ENCODE assay signal across 11 mouse cellular contexts in the genomic region with DNA sequence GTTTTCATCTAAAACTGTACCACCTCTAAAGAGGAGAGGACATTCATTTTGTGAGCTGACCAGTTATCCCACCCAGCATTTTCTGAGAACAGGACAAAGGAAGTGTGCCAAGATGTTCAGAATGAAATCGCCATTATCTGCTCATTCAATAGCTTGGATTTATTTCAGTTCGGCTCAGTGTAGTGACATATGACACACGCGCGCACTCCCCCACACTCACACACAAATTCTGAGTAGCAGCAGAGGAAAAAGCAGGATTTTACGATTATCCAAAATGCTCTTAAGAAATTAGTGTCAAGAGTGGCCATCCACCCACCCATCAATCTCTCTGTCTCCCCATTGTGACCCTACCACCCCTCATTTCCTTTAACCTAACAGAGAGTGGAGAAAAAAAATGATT. TPM values are rescaled to one million over a fixed set of nuclear protein-coding genes. Genes with fewer than 3 reads are reported as not detected.
A peak's percentile ranks its signal among the peaks of the same experiment; 100 is the strongest.
DNase-seq lines count a peak whose midpoint lies in the region; ATAC-seq lines count a peak whose summit lies in the region.
"Had no signal": no experiment of that assay in that cellular context is flagged by ENCODE, and none has a peak within 500 bp of the region (broad histone marks: within the 10 kb centered on the region; RNA-seq: fewer than 3 reads in every experiment).

No protein-coding gene starts in this region.

- peak overlapping the region; percentile 61; the same call in 1 of the 2 replicates for H3K9ac ChIP-seq in neural tube, embryonic 11.5 days (ENCODE audit: low read length)
- peak overlapping the region; percentile 94 for H3K9ac ChIP-seq in hindbrain, embryonic 16.5 days (ENCODE audit: low read depth, low read length)
- H3K9ac ChIP-seq in neural tube, embryonic 15.5 days (replicated peaks): peak overlapping the region; percentile 82

- no peaks in the 10 kb centered on the region for H3K9me3 ChIP-seq in heart, embryonic 10.5 days
- H3K9me3 ChIP-seq in neural tube, embryonic 11.5 days (ENCODE audit: control insufficient read depth, low read length): no peaks in the 10 kb centered on the region
- H3K9me3 ChIP-seq in hindbrain, embryonic 16.5 days (ENCODE audit: control insufficient read depth, low read length): no peaks in the 10 kb centered on the region
- no peaks in the 10 kb centered on the region for H3K9me3 ChIP-seq in neural tube, embryonic 15.5 days (replicated peaks)

- no peaks in the 10 kb centered on the region for H3K36me3 ChIP-seq in heart, embryonic 10.5 days
- no peaks in the 10 kb centered on the region for H3K36me3 ChIP-seq in neural tube, embryonic 11.5 days (ENCODE audit: control insufficient read depth, insufficient read depth, low read length)
- H3K36me3 ChIP-seq in hindbrain, embryonic 16.5 days (ENCODE audit: control insufficient read depth, insufficient read depth, low read length): no peaks in the 10 kb centered on the region
- no peaks in the 10 kb centered on the region for H3K36me3 ChIP-seq in neural tube, embryonic 15.5 days

- no peak for DNase-seq in heart, embryonic 10.5 days (ENCODE audit: low spot score)
- DNase-seq in heart, postnatal 25 days (ENCODE audit: low spot score): no peak
- peak; percentile 10 for DNase-seq in neural tube, embryonic 11.5 days (ENCODE audit: low spot score)
- no peak for DNase-seq in neural tube, embryonic 10.5 days (ENCODE audit: extremely low spot score, low spot score)
- no peak for DNase-seq in left cerebral cortex, postnatal 10 days (ENCODE audit: extremely low spot score in 1 of 2, low spot score in 2 of 2)
- no peak for DNase-seq in adipocyte (ENCODE audit: low spot score)
- DNase-seq: B cell, adult 2 months had no signal

- H3K27me3 ChIP-seq in heart, embryonic 10.5 days (ENCODE audit: insufficient read depth, poor library complexity, severe bottlenecking): peaks cover 51% of the 10 kb centered on the region
- peaks cover 8% of the 10 kb centered on the region for H3K27me3 ChIP-seq in neural tube, embryonic 11.5 days (ENCODE audit: control insufficient read depth, insufficient read depth, low read length)
- no peaks in the 10 kb centered on the region for H3K27me3 ChIP-seq in hindbrain, embryonic 16.5 days (replicated peaks; ENCODE audit: control insufficient read depth, insufficient read depth, low read length)
- H3K27me3 ChIP-seq in neural tube, embryonic 15.5 days (replicated peaks): no peaks in the 10 kb centered on the region

- H3K4me1 ChIP-seq in heart, embryonic 10.5 days: peaks cover 19% of the 10 kb centered on the region
- no peaks in the 10 kb centered on the region for H3K4me1 ChIP-seq in neural tube, embryonic 11.5 days (ENCODE audit: control insufficient read depth, insufficient read depth, low read length)
- peaks cover 12% of the 10 kb centered on the region for H3K4me1 ChIP-seq in hindbrain, embryonic 16.5 days (ENCODE audit: control insufficient read depth, insufficient read depth, low read depth, low read length)
- peaks cover 21% of the 10 kb centered on the region for H3K4me1 ChIP-seq in neural tube, embryonic 15.5 days

- H3K27ac ChIP-seq in heart, embryonic 10.5 days: no peak overlapping the region
- no peak overlapping the region for H3K27ac ChIP-seq in neural tube, embryonic 11.5 days (ENCODE audit: low read depth, low read length)
- H3K27ac ChIP-seq in hindbrain, embryonic 16.5 days (ENCODE audit: low read depth, low read length): no peak overlapping the region
- peak overlapping the region; percentile 93 for H3K27ac ChIP-seq in neural tube, embryonic 15.5 days (replicated peaks)

- WGBS in heart, embryonic 10.5 days: 70% methylated on average over 6 of the region's 6 CpGs
- 75% methylated on average over 6 of the region's 6 CpGs for WGBS in neural tube, embryonic 11.5 days
- 51% methylated on average over 6 of the region's 6 CpGs for WGBS in hindbrain, embryonic 16.5 days
- WGBS in neural tube, embryonic 15.5 days: 38% methylated on average over 6 of the region's 6 CpGs

- ATAC-seq in neural tube, embryonic 11.5 days (ENCODE audit: insufficient read depth, low FRiP score, low TSS enrichment): no peak
- no peak for ATAC-seq in hindbrain, embryonic 16.5 days
- no peak for ATAC-seq in neural tube, embryonic 15.5 days (ENCODE audit: low FRiP score)

- peak overlapping the region; percentile 85 for H3K4me3 ChIP-seq in heart, embryonic 10.5 days
- H3K4me3 ChIP-seq in neural tube, embryonic 11.5 days (ENCODE audit: low read depth, low read length): peak overlapping the region; percentile 71
- H3K4me3 ChIP-seq in hindbrain, embryonic 16.5 days (ENCODE audit: low read length): peak overlapping the region; percentile 85
- peak overlapping the region; percentile 83 for H3K4me3 ChIP-seq in neural tube, embryonic 15.5 days (replicated peaks)
- H3K4me3 ChIP-seq: megakaryocyte, embryonic 14.5 days had no signal

- peak overlapping the region; percentile 93 for H3K4me2 ChIP-seq in neural tube, embryonic 11.5 days (ENCODE audit: low read depth)
- peak overlapping the region; percentile 75 for H3K4me2 ChIP-seq in hindbrain, embryonic 16.5 days (ENCODE audit: low read length)
- peak overlapping the region; percentile 65 for H3K4me2 ChIP-seq in neural tube, embryonic 15.5 days

- intact Hi-C loops in heart, postnatal 25 days (cut with DNase I): no loop called here
- intact Hi-C loops in left cerebral cortex, postnatal 10 days (cut with DNase I): no loop called here

RNA-seq across cellular contexts. Expression of a gene that starts 1.7 kb away (rescaled TPM):
- 8.7 and 27.6 TPM in 2 replicates for polyA plus RNA-seq in heart, embryonic 10.5 days (2016; fragmentation: Nextera tagmentation; extraction: Ambion mirVana)
- total RNA-seq in heart, postnatal 25 days (2021): 10 to 100 TPM in 1 of 2 experiments, 1 to 10 TPM in 1; 9.8 to 10.4 TPM
- polyA plus RNA-seq in neural tube, embryonic 11.5 days (2014; fragmentation: Nextera tagmentation; extraction: Ambion mirVana): 20.1 and 21.3 TPM in 2 replicates
- polyA plus RNA-seq in hindbrain, embryonic 16.5 days (2015; fragmentation: Nextera tagmentation; extraction: Ambion mirVana): 168 and 197 TPM in 2 replicates
- polyA plus RNA-seq in neural tube, embryonic 15.5 days (2015; fragmentation: Nextera tagmentation; extraction: Ambion mirVana): 164 and 185 TPM in 2 replicates
- 100 to 1,000 TPM; 528 to 545 TPM for total RNA-seq in left cerebral cortex, postnatal 10 days (2021)
- total RNA-seq: granulocyte monocyte progenitor cell, adult 5-6 weeks had no signal
